Mouse (Mus musculus): ENCODE data around the gene Crispld2.

- TF ChIP-seq GATA1 (IDR thresholded peaks at IDR 0.05; ENCODE audit: low read length) (no peak), TAL1 (IDR thresholded peaks at IDR 0.05; ENCODE audit: low read length) (no peak)
Observed at GRCm38 (mm10) chr8:120002348-120002747, 10.1 kb downstream of the Crispld2 start.
